Mouse (Mus musculus) retina, adult 2 months (tissue): ENCODE measurements around the gene Rbm43.
"Not testable (repeated sequence)": the region's sequence is repeated elsewhere in the genome, so short reads cannot be mapped to it uniquely, and the experiment has no call there.

Experiments
- DNase-seq: peaks from one replicate; pipeline ENCODE4 v3.0.0-alpha.2; 2012; ENCODE audit warnings: low read depth, low spot score

Rbm43 gene

DNA sequence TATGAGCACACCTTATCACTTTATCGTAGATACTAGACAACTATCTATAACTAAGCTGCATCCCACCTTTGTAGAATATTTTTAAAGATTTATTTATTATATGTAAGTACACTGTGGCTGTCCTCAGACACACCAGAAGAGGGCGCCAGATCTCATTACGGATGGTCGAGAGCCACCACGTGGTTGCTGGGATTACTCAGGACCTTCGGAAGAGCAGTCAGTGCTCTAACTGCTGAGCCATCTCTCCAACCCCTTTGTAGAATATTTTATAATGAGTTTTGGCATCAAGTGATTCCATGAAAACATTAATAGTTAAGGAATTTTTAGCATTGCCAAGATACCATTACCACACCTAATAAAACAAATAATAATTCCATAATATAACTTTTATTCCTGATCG, 20.4 kb downstream of the Rbm43 start:
- no peak for DNase-seq

DNA sequence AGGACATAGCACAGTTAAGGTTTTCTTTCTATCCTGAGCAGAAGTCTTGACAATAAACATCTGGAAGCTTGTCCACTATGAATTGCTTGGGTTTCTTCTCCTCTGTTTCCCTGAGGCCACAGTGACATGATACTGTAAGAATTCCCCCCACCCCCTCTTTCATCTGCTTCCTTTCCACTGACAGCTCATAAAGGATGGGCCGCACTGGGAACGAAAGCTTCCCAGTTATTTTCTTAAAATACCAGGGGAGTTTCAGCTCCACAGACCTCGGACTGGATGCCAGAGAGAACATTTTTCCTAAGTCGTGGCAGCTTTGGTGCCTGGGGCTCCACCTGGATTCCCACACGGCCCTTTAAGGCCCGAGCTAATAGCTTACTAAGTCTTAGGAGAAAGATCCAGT, 22.2 kb downstream of the Rbm43 start:
- no peak for DNase-seq

DNA sequence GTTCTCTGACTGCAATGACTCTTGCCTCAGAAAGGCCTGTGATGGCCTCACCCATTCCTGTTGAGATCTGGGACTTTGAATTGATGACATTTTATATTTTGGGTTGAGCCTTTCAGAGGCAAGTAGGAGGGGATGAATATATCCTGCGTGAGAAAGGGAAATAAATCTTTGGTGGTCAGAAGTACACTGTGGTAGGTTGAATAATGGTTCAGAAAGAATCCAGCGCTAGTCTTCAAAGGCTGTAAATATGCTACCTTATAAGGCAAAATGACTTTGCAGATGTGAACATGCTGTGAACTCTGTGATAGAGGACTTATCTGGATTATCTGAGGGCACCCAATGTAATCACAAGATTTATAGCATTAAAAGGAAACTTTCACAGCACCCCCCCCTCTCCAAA, 23.1 kb downstream of the Rbm43 start:
- no peak for DNase-seq

DNA sequence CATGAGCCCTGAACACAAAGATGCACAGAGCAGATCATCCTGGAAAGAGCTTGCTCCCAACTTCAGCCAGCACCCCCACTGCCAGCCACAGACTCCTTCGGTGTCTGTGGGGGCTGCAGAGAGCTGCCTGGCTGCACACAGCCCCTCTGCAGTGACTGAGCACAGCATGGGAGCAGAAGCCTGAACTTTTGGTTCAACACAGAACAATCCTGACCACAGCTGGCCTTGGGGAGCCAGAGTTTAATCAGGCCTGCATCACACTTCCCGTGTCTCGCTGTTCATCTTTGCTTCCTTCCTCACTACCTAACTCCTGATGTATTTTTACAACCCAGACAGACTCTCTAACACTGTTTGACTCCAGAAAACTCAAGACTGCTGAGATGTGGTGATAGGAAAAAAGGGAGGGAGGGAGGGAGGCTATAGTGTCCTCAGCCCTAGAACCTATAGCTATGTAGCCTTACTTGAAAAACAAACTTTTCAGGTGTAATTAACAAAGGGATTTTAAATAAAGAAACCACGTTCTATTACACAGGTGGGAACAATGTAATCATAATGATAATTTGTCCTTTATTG, 27.3 kb downstream of the Rbm43 start:
- no peak for DNase-seq

DNA sequence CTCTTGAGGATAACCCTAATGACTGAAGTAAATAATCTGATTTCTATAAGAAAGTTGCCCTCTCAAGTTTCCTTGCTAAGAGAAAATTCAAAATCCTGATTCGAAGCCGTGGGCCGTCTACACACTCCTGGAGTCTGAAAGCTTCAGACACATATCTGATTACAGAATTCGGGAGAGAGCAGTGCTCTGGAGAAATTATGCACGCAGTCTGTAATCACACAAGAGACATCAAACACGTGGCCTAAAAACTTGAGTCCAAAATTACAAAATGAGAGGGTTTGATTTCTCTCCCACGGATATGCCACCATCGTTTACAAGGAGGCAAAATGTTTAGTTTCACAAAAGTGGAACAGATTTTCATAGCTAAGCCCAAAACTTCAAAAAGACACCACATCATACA, 29.3 kb downstream of the Rbm43 start:
- no peak for DNase-seq

DNA sequence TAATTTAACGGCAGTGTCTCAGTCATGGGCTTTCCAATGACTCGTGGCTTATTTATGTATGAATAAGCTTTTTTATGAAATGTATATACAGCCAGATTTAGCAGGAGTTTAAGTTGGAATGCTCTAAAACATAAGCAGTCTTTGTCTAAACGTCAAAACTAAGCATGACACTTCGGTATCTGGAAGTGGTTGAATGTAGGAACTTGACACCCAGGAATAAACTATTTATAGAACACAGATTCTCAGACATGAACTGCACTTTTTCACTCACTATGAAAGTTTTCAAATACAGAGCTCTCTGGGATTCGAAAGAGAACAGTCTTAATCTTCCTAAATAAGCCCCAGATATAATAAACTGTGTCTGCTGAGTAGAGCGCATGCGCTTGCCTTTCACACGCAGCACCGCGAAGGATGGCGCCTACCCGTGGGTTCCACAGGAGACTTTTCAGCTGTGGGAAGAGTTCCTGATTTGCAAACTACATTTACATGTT, 42.5 kb downstream of the Rbm43 start:
- DNase-seq: no peak

DNA sequence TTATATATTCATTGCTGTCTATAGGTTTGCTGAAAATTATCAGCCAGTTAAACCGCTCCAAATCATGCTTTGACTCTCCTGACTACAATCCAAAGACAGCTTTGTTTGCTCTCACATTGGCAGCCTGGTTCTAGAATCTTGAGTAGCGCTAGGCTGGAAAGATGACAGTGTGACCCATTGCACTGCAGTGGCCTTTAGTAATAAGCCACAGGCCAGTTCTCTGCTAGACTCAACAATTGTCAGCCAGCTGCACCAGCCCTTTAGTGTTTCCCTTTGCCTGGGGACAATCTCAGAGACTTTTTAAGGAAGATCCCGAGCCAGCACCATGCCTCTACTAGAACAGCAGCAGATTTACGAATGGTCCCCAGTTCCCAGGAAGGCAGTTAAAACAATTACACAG, 44.0 kb downstream of the Rbm43 start:
- no peak for DNase-seq

DNA sequence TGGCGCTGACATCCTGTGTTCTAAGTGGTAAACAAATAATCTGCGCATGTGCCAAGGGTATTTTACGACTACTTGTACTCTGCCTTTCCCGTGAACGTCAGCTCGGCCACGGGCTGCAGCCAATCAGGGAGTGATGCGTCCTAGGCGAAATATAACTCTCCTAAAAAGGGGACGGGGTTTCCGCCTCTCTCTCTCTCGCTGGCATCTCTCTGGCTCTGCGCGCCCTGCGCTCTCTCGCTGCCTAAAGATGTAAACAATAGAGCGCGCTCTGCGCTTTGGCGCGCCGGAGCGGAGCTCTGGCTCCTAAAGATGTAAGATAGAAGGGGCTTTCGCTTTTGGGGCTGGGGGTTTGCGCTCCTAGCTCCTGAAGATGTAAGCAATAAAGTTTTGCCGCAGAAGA, 44.8 kb downstream of the Rbm43 start:
- DNase-seq: not testable (repeated sequence)

DNA sequence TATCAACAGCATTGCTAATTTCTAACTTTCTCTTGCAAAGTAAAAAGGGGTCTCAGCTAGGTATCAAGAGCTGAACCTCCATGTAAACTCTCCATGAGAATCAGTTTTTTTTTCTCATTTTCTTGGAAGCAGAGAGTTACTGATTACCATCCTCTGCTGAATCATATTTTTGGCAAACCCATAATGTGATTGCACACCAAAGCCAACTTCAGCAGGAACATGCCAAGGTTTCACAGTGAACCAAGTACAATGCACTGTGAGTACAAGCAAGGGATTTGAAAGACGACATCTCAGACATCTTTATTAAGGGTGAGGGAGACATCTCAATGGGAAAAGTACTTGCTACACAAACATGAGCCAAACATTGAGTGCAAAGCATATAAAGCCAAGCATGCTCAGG, 54.8 kb downstream of the Rbm43 start:
- no peak for DNase-seq
